Mouse (Mus musculus): Measurements from ENCODE around the gene Por.

Gene Por

DNA sequence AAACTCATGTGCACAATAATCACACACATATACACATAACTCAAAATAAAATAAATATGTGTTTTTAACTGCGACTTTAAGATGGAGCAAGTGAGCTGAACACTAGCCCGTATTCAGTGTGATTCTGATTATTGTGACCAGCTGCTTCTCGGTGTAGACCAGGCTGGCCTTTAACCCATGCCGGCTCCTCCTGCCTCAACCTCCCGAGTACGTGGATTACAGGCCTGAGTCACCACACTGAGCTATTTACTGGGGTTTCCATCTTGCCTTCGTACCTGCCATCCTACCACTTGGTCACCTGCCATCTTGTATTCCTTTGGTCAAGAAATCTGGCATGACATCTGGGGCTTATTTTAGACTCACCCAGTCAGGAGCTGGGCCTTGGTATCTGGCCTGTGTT, 33.6 kb downstream of the Por start:
- no peak for DNase-seq

- DNase-seq, result no peak
These were observed 35.5 kb downstream of the Por start for GRCm38 (mm10) chr5:135705383-135705782.

GRCm38 (mm10) chr5:135707039-135707438, 37.2 kb downstream of the Por start:
- DNase-seq, result no peak

DNA sequence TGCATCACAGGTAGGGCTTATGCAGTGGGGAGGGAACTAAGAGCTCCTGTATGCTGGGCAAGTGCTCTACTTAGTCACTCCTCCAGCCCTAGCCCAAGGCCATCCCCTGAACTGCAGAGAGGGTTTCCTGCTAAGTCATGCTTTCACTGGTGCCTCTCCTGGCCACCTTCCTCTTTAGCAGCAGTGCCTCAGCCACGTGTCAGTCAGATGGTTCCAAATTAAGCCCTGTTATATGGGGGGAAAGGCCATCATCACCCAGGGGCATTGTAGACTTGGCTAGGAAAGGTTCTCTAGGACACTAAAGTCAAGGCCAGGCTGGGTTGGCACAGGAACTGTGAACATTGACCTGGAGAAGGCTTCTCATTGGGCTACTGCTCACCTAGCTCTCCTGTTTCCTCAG, 38.0 kb downstream of the Por start:
- peak; percentile 79 for DNase-seq

- no peak for DNase-seq
These were observed 39.9 kb downstream of the Por start for GRCm38 (mm10) chr5:135709716-135710115.

DNA sequence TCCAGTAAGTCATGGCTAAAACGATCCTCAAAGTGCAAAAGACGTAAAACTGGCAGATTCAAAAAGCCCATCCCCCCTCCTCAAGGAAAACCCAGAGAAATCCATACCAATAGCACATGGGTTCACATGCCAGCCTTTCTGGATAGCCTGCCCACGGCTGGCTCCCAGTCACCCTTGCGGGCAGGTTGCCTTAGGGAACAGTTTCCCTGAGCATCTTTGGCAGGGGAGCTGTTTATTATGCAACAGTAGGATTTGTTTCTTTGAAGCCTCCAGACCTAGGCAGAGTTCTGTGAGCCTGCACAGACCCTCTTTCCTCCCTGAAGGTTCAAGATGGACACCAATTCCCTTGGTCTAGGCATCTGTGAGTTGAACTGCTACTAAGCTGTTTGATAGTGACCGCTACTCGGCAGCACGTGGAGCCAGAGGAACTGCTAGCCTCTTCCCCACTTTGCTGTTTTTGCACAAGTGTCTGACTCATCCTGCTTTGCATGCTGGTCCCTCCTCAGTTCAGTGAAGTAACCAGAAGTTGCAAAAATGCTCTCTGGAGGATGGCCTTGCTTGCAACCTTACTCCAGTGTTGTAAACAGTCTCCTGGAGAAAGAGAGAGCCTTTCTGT, 40.9 kb downstream of the Por start:
- no peak for DNase-seq

DNA sequence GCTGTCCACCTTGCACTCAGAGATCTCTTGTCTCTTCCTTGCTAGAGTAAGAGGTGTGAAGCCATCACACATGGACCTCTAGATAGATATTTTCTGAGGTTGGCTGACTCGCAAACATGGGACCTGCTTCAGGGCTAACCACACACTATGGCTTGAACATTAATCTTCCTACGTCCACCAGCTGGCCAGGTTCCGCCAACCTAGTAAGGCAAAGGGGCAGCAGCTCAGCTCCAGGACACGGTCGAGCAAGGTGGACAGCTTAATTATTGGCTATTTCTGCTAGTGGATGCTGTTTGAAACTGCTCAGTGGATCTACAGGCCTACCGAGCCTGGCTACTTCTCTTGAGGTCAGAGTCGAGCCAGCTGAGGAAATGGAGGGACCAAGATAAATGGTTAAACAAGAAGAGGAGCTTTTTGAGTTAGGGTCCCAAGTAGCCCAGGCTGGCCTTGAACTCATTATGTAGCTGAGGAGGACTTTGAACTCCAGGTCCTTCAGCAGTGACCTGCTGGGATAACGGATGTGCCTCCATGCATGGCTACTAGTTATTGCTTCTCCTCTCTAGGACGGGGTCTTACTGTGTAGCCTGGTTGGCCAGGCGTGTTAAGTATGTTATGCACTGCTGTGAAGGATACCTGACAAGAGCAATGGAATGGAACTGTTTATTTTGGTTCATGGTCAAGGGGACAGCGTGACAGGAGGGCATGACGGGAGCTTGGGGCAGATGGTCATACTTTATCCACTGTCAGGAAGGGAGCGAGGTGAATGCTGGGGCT, 41.9 kb downstream of the Por start:
- DNase-seq, result peak; percentile 70

DNA sequence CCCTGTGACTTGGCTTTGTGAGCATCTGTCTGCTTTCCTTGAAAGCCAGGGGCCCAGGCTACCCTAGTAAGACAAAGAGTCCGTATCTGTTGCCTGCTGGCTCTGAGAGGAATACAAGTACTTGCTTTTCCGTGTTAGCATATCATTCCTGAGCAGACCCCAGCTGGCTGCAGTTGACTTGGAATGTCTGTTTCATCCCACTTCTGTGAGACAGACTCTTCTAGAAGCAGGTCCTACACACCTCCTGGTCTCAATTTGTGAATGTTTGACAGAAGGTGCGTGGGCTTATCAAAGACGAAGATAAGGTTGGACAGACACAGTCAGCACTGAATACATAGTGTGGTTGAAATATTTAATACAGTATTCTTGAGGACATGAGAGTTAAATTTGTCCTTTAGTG, 43.0 kb downstream of the Por start:
- no peak for DNase-seq

DNA sequence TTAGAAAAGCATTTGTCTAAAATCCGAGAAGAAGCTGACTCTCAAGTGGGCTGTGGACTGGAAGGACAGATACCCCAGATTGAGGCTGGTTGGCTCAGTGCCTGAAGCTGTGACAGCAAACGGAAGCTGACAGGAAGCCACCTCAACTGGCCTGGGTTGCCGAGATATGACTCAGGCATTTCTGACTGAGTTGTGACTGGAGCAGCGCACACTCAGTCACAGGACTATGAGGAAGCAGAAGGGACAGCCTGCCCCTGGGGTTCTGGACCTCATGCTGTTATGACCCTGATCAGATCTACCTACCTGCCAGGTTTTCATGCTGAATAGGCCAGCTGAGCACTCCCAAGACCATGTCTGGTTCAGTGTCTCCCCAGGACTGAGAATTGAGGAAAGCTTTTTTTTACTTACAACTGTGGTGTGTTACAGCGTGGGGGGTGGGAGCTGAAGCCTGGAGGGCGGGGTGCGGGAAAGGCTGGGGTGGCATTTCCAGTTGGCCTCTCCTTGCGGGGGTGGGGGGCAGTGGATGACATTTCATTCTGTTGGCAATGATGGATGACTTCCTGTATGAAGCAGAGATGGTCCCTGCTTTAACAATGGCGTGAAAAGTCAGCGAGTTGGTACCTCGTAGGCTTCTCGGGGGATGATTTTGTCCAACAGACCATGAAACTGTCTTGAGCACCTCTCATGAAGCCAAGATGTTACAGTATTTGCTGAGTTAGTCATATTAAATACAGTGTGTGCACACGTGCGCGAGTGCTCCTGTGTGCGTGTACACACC, 43.8 kb downstream of the Por start:
- DNase-seq, result peak; percentile 72

GRCm38 (mm10) chr5:135715624-135716023, 45.8 kb downstream of the Por start:
- no peak for DNase-seq

DNA sequence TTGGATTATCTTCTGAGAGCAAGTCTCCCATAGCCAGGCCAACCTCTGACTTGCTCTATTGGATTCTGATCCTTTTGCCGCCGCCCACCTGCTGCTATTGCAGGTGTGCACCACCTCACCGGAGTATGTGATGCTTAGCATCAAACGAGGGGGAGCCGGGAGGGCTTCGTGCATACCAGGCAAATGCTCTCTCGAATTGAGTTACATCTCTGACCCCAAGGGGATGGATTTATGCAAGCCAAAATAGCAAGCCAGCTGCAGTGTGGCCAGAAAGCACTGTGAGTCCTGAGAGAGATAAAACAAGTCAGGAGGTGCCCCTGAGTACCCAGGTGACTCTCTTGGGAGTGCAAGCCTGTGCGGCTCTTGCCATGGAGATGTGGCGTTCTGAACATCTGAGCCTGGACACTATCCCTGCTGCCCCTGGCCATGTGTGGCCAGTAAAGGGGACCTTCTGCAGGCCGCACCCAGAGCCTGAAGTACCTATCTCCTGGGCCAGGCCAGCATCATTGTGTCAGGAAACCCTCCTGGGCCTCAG, 49.8 kb downstream of the Por start:
- DNase-seq, result no peak

- DNase-seq, result no peak
These were observed 50.3 kb downstream of the Por start for GRCm38 (mm10) chr5:135720121-135720520.

DNA sequence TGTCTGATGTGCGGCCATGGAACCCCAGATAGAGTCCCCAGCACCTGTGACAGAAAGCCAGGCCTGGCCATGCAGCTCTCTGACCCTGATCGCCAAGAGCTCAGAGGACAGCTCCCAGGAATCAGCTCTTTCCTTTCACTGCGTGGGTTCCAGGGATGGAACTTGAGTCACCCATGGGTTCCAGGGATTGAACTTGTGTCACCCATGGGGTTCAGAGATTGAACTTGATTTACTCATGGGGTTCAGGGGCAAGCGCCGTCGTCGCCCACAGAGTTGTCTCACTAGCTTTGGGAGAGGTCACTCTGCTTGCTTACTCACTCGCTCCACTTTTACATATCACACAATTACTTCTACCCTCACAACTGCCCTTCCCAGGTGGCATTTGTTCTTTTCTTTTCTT, 51.2 kb downstream of the Por start:
- no peak for DNase-seq

- no peak for DNase-seq
These were observed 52.3 kb downstream of the Por start for GRCm38 (mm10) chr5:135722121-135722520.

DNA sequence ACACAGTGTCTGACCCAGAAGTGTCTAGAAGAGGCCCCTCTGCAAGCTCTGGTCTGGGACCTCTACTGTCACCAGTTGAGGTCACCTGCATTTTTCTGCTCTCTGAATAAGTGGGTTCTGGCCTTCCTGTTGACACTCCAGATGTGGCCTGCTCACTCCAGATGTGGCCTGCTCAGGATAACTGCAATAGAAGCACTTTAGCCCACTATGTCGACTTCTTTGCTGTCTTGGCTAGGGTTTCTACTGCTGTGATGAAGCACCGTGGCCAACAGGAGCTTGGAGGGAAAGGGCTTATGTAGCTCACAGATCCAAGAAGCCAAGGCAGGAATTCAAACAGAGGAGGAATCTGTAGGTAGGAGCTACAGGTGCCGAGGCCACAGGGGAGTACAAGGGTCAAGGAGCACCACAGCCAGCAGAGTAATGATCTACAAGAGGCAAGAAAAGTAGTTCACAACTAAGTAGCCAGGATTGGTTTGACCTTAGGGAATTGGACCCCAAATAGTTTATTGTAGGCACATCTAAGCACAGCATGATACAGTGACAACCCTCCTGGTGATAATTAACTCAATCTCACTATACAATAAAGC, 53.4 kb downstream of the Por start:
- DNase-seq, result no peak

- DNase-seq, result no peak
These were observed 54.9 kb downstream of the Por start for GRCm38 (mm10) chr5:135724536-135725322.

DNA sequence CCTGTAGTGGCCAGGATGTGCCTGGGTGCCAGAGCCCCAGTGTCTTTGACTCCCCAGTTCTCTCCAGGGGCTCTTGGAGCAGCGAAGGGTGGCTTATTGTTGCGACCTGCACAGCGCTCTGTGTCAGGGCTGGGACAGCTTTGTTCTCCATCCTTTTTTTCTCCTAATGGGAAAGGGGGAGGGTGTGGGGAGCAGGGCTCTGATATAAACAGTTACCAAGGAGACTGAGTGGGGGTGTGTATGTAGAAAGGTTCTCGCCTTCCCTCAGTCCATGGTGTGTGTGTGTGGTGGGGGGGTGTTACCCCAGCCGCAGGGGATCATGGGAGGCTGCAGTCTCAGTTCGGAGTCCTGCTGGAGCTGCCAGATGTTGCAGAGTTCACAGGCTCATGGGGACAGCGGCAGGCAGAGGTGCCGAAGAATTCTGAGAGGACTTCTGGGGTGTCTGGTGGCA, 55.6 kb downstream of the Por start:
- no peak for DNase-seq

DNA sequence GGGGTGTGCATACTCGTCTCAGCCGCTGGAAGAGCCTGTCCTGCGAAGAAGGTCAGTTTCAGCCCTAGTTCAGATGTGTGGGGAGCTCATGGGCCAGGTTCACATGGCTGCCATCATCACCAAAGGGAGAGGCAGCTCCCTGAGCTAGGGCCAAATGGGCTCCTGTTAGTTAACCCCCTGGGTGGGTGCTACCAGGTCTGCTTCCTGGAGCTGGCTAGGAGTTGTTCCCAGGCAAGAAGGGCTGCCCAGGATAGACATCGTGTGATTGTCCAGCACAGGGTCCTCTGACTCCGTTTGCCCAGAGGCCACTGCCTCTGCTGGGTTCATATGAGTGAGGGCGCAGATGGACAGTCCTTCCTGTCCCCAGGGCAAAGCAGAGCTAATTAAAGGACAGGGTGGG, 56.2 kb downstream of the Por start:
- no peak for DNase-seq

GRCm38 (mm10) chr5:135726641-135727346, 57.0 kb downstream of the Por start:
- no peak for DNase-seq

- no peak for DNase-seq
These were observed 58.0 kb downstream of the Por start for GRCm38 (mm10) chr5:135727871-135728270.

DNA sequence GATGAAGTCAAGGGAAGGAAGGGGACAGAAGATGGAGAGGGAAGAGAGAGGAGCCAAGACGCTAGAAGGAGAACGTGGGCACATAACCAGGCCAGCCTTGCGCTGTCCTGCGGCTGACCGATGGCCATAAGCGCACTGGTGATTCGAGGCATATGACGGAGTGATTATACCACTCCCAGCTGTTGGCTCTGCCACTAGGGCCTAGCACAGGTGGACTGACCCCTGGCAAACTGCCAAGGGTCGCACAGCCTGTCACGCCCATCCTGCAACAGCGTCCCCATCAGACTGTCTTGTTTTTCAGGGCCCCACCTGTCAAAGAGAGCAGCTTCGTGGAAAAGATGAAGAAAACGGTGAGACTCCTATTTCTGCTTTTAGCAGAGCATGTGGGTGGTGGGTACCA, 58.5 kb downstream of the Por start:
- peak; percentile 5 for DNase-seq

- no peak for DNase-seq
These were observed 59.5 kb downstream of the Por start for GRCm38 (mm10) chr5:135729351-135729750.

Measured in kidney, adult 18-20 months (tissue).